Mouse (Mus musculus) forebrain, postnatal 0 days (tissue): ENCODE data around the gene Kyat3. TPM values are rescaled to one million over a fixed set of nuclear protein-coding genes. Genes with fewer than 3 reads are reported as not detected.
A peak's percentile ranks its signal among the peaks of the same experiment; 100 is the strongest.

Experiments used
- ATAC-seq: fragments of 200-750 bp; cut with Nextera tagmentation; 2 replicates; pipeline ENCODE4 v1.8.0; 2017; ENCODE audit warnings: mild to moderate bottlenecking, moderate library complexity
- DNase-seq: peaks from one replicate; pipeline ENCODE4 v3.0.0-alpha.2; 2015
- H3K27ac ChIP-seq: fragments of 300-500 bp; sonication (generic); 2 replicates; pipeline ENCODE4 v1.5.1; 2014; ENCODE audit warnings: low read depth, mild to moderate bottlenecking, antibody characterized with exemption, low read length, moderate library complexity, mixed read lengths
- H3K27me3 ChIP-seq: fragments of 300-500 bp; sonication (generic); 2 replicates; pipeline ENCODE4 v1.6.1; 2014; ENCODE audit warnings: mild to moderate bottlenecking, low read length, mixed read lengths; ENCODE audit not compliant: insufficient read depth
- H3K36me3 ChIP-seq: fragments of 300-500 bp; sonication (generic); 2 replicates; pipeline ENCODE4 v1.6.1; 2014; ENCODE audit warnings: mild to moderate bottlenecking, moderate library complexity; ENCODE audit not compliant: insufficient read depth
- H3K4me1 ChIP-seq: fragments of 300-500 bp; sonication (generic); 2 replicates; pipeline ENCODE4 v1.6.1; 2014; ENCODE audit warnings: antibody characterized with exemption; ENCODE audit not compliant: insufficient read depth
- H3K4me2 ChIP-seq: fragments of 300-500 bp; sonication (generic); 2 replicates; pipeline ENCODE4 v1.6.1; 2014; ENCODE audit warnings: low read depth, mild to moderate bottlenecking, moderate library complexity
- H3K4me3 ChIP-seq: fragments of 300-500 bp; sonication (generic); 2 replicates; pipeline ENCODE4 v1.5.1; 2014; ENCODE audit warnings: low read depth, low read length, mixed read lengths
- H3K9ac ChIP-seq: fragments of 300-500 bp; sonication (generic); 2 replicates; pipeline ENCODE4 v1.6.1; 2014; ENCODE audit warnings: mild to moderate bottlenecking
- H3K9me3 ChIP-seq: fragments of 300-500 bp; sonication (generic); 2 replicates; pipeline ENCODE4 v1.6.1; 2016; ENCODE audit warnings: low read length
- CTCF ChIP-seq: sonication (generic); IDR thresholded peaks from 2 replicates; pipeline ENCODE4 v1.5.1; 2016; ENCODE audit warnings: antibody characterized with exemption, control low read depth, low read depth
- WGBS: fragments of 180-500 bp; shearing (Covaris S2); extraction: QIAGEN DNeasy Blood & Tissue Kit; methylation state at CpG from one replicate; pipeline ENCODE4 v1.1.7; 2014; 5-methylcytosine and 5-hydroxymethylcytosine counted together
- polyA plus RNA-seq: library from polyadenylated mRNA; unstranded; fragments of >200 nt; fragmentation: Nextera tagmentation; extraction: Ambion mirVana; gene quantifications from 2 replicates; pipeline ENCODE4 v1.2.1, GENCODE M21; 2015
- total RNA-seq: library from RNA; depleted of rRNA; stranded (reverse); fragments of >200 nt; gene quantifications from 2 replicates; pipeline ENCODE4 v1.2.3, GENCODE M21; 2014

Kyat3 gene
- total and polyA plus RNA-seq, 2 experiments from 2014 or later, result 2.9 to 5.0 TPM

GRCm38 (mm10) chr3:142749131-142749530, 48.3 kb downstream of the Kyat3 start:
- no peak overlapping the region for H3K4me3 ChIP-seq
- 87% methylated on average over 16 of the region's 16 CpGs for WGBS

GRCm38 (mm10) chr3:142755132-142755867, 54.4 kb downstream of the Kyat3 start:
- H3K9ac ChIP-seq, result no peak overlapping the region
- no peak overlapping the region for H3K27ac ChIP-seq
- ATAC-seq (peak; percentile 18; the same call in 1 of the 2 replicates), DNase-seq (no peak)
- no peaks in the 10 kb centered on the region for H3K4me1 ChIP-seq
- H3K36me3 ChIP-seq, result no peaks in the 10 kb centered on the region
- H3K9me3 ChIP-seq, result no peaks in the 10 kb centered on the region
- no peaks in the 10 kb centered on the region for H3K27me3 ChIP-seq
- TF ChIP-seq CTCF, result no peak
- H3K4me2 ChIP-seq, result no peak overlapping the region
- no peak overlapping the region for H3K4me3 ChIP-seq
- WGBS, result 73% methylated on average over 18 of the region's 18 CpGs

More at GRCm38 (mm10) chr3:142749131-142749530, 48.3 kb downstream of the Kyat3 start:
- ATAC-seq (no peak), DNase-seq (no peak)
- Histone ChIP-seq H3K4me2 (no peak overlapping the region), H3K27ac (no peak overlapping the region), H3K36me3 (no peaks in the 10 kb centered on the region), H3K4me1 (no peaks in the 10 kb centered on the region), H3K9me3 (no peaks in the 10 kb centered on the region), H3K9ac (no peak overlapping the region), H3K27me3 (no peaks in the 10 kb centered on the region)
- TF ChIP-seq CTCF, result no peak

- WGBS, result 73% methylated on average over 12 of the region's 12 CpGs
- TF ChIP-seq CTCF, result no peak
- H3K4me2 ChIP-seq, result no peak overlapping the region
- DNase-seq (no peak), ATAC-seq (no peak)
- no peak overlapping the region for H3K27ac ChIP-seq
- no peak overlapping the region for H3K9ac ChIP-seq
- H3K4me3 ChIP-seq, result no peak overlapping the region
- no peaks in the 10 kb centered on the region for H3K36me3 ChIP-seq
- H3K4me1 ChIP-seq, result no peaks in the 10 kb centered on the region
- no peaks in the 10 kb centered on the region for H3K27me3 ChIP-seq
- H3K9me3 ChIP-seq, result no peaks in the 10 kb centered on the region
Measured at GRCm38 (mm10) chr3:142757841-142758240, 57.0 kb downstream of the Kyat3 start.

- no peak for ATAC-seq
- no peak for DNase-seq
- Histone ChIP-seq H3K36me3 (no peaks in the 10 kb centered on the region), H3K9me3 (no peaks in the 10 kb centered on the region), H3K4me3 (no peak overlapping the region), H3K9ac (no peak overlapping the region), H3K4me1 (no peaks in the 10 kb centered on the region), H3K27ac (no peak overlapping the region), H3K27me3 (no peaks in the 10 kb centered on the region), H3K4me2 (no peak overlapping the region)
- TF ChIP-seq CTCF, result no peak
- WGBS, result 87% methylated on average over 7 of the region's 7 CpGs
Measured at GRCm38 (mm10) chr3:142758593-142758992, 57.7 kb downstream of the Kyat3 start.

GRCm38 (mm10) chr3:142760356-142760755, 59.5 kb downstream of the Kyat3 start:
- H3K27me3 ChIP-seq, result no peaks in the 10 kb centered on the region
- DNase-seq, result no peak
- no peak for ATAC-seq
- 70% methylated on average over 6 of the region's 6 CpGs for WGBS
- H3K9ac ChIP-seq, result no peak overlapping the region
- TF ChIP-seq CTCF, result no peak
- H3K4me2 ChIP-seq, result no peak overlapping the region
- no peaks in the 10 kb centered on the region for H3K9me3 ChIP-seq
- H3K4me1 ChIP-seq, result no peaks in the 10 kb centered on the region
- no peak overlapping the region for H3K4me3 ChIP-seq
- H3K27ac ChIP-seq, result no peak overlapping the region
- H3K36me3 ChIP-seq, result no peaks in the 10 kb centered on the region

- H3K4me1 ChIP-seq, result peaks cover 8% of the 10 kb centered on the region; the same call in 1 of the 2 replicates
- WGBS, result under 1% methylated on average over 64 of the region's 64 CpGs
Measured at GRCm38 (mm10) chr3:142764995-142765777, 64.3 kb downstream of the Kyat3 start, which contains the start of gene Gtf2b. Gene Gtf2b, plus strand, starts transcription at chr3:142765045.

GRCm38 (mm10) chr3:142765778-142766165, 64.9 kb downstream of the Kyat3 start:
- no peaks in the 10 kb centered on the region for H3K36me3 ChIP-seq
- TF ChIP-seq CTCF, result no peak
- 20% methylated on average over 10 of the region's 10 CpGs for WGBS
- H3K4me1 ChIP-seq, result peaks cover 8% of the 10 kb centered on the region; the same call in 1 of the 2 replicates
- no peaks in the 10 kb centered on the region for H3K9me3 ChIP-seq
- H3K4me2 ChIP-seq, result peak overlapping the region; percentile 79
- H3K9ac ChIP-seq, result peak overlapping the region; percentile 91
- DNase-seq, result no peak
- H3K27me3 ChIP-seq, result no peaks in the 10 kb centered on the region
- no peak for ATAC-seq
- H3K27ac ChIP-seq, result peak overlapping the region; percentile 85; the same call in 1 of the 2 replicates
- peak overlapping the region; percentile 99 for H3K4me3 ChIP-seq

More at GRCm38 (mm10) chr3:142764995-142765777, 64.3 kb downstream of the Kyat3 start, which contains the start of gene Gtf2b:
- Histone ChIP-seq H3K4me3 (peak within 1 kb of the TSS; percentile 99), H3K9me3 (no peaks in the 10 kb centered on the region), H3K9ac (peak within 1 kb of the TSS; percentile 91), H3K4me2 (peak within 1 kb of the TSS; percentile 79), H3K27me3 (no peaks in the 10 kb centered on the region), H3K27ac (peak within 1 kb of the TSS; percentile 85), H3K36me3 (no peaks in the 10 kb centered on the region)
- DNase-seq (peak; percentile 97), ATAC-seq (peak; percentile 100)
- no peak for TF ChIP-seq CTCF
